Mouse (Mus musculus) MEL (cell line): ENCODE measurements around the gene Lipc. TPM values are rescaled to one million over a fixed set of nuclear protein-coding genes. Genes with fewer than 3 reads are reported as not detected.

Experiments used
- DNase-seq: peaks from one replicate; pipeline ENCODE4 v3.0.0; 2011; ENCODE audit warnings: low read depth, low spot score
- H3K27ac ChIP-seq: 2 replicates; pipeline ENCODE4 v1.5.1; 2012; ENCODE audit warnings: low read depth, mild to moderate bottlenecking, control low read depth, low read length, moderate library complexity; ENCODE audit not compliant: control insufficient read depth
- H3K27me3 ChIP-seq, 2 experiments: fragments of 150-350 bp in 1 of 2; sonication (generic) in 1 of 2; 2 replicates each; pipeline ENCODE4 v1.6.1; 2012; ENCODE audit warnings: low read length in 2 of 2, mild to moderate bottlenecking in 2 of 2, improper control_type of control experiment in 1 of 2, moderate library complexity in 1 of 2; ENCODE audit not compliant: insufficient read depth in 2 of 2, control insufficient read depth in 1 of 2
- H3K36me3 ChIP-seq, 2 experiments: 2 replicates each; pipeline ENCODE4 v1.6.1; 2012 to 2014; ENCODE audit warnings: low read length in 2 of 2, improper control_type of control experiment in 1 of 2, inconsistent platforms in 1 of 2, mild to moderate bottlenecking in 1 of 2; ENCODE audit not compliant: insufficient read depth in 2 of 2, control insufficient read depth in 1 of 2
- H3K4me1 ChIP-seq, 2 experiments: fragments of 150-350 bp in 1 of 2; sonication (generic) in 1 of 2; 2 replicates each; pipeline ENCODE4 v1.6.1; 2012; ENCODE audit warnings: low read length in 2 of 2, improper control_type of control experiment in 1 of 2, mild to moderate bottlenecking in 1 of 2; ENCODE audit not compliant: insufficient read depth in 2 of 2, control insufficient read depth in 1 of 2
- H3K4me3 ChIP-seq, 2 experiments: fragments of 150-350 bp in 1 of 2; sonication (generic) in 1 of 2; 2 replicates each; pipeline ENCODE4 v1.5.1; 2012; ENCODE audit warnings: low read depth in 2 of 2, low read length in 2 of 2, mild to moderate bottlenecking in 2 of 2, moderate library complexity in 2 of 2, control low read depth in 1 of 2, improper control_type of control experiment in 1 of 2; ENCODE audit not compliant: control insufficient read depth in 1 of 2, insufficient read depth in 1 of 2
- H3K79me2 ChIP-seq: 2 replicates; pipeline ENCODE4 v1.6.1; 2012; ENCODE audit warnings: mild to moderate bottlenecking, low read length, moderate library complexity; ENCODE audit not compliant: control insufficient read depth, poor library complexity, insufficient read depth
- H3K9ac ChIP-seq: 2 replicates; pipeline ENCODE4 v1.6.1; 2012; ENCODE audit warnings: low read depth, mild to moderate bottlenecking, control low read depth, low read length, moderate library complexity; ENCODE audit not compliant: control insufficient read depth, poor library complexity, severe bottlenecking
- H3K9me3 ChIP-seq: fragments of 150-350 bp; sonication (generic); replicated peaks from 2 replicates; pipeline ENCODE4 v1.6.1; 2012; ENCODE audit warnings: mild to moderate bottlenecking, low read length, improper control_type of control experiment, moderate library complexity; ENCODE audit not compliant: insufficient read depth
- BHLHE40 ChIP-seq: IDR thresholded peaks from 2 replicates; pipeline ENCODE4 v1.6.1; 2012; ENCODE audit warnings: low read depth, mild to moderate bottlenecking, inconsistent platforms, low read length, improper control_type of control experiment, borderline replicate concordance
- CHD1 ChIP-seq: IDR thresholded peaks from 2 replicates; pipeline ENCODE4 v1.6.1; 2012; ENCODE audit warnings: low read depth, mild to moderate bottlenecking, inconsistent platforms, low read length, improper control_type of control experiment
- CHD2 ChIP-seq: IDR thresholded peaks from 2 replicates; pipeline ENCODE4 v1.6.1; 2011; ENCODE audit warnings: low read length, improper control_type of control experiment
- ELF1 ChIP-seq: IDR thresholded peaks from 2 replicates; pipeline ENCODE4 v1.6.1; 2014; ENCODE audit warnings: low read depth, mild to moderate bottlenecking, inconsistent platforms, low read length, improper control_type of control experiment, moderate library complexity
- GABPA ChIP-seq: IDR thresholded peaks from 2 replicates; pipeline ENCODE4 v1.6.1; 2012; ENCODE audit warnings: low read depth, mild to moderate bottlenecking, inconsistent platforms, low read length, improper control_type of control experiment, moderate library complexity
- GATA1 ChIP-seq: IDR thresholded peaks from 2 replicates; pipeline ENCODE4 v1.6.1; 2011; ENCODE audit warnings: low read depth, low read length, improper control_type of control experiment
- KAT2A ChIP-seq: conservative IDR thresholded peaks from 2 replicates; pipeline ENCODE4 v1.6.1; 2012; ENCODE audit warnings: low read depth, low read length, improper control_type of control experiment, inconsistent platforms
- MAFK ChIP-seq: IDR thresholded peaks from 2 replicates; pipeline ENCODE4 v1.6.1; 2011; ENCODE audit warnings: low read depth, mild to moderate bottlenecking, low read length, improper control_type of control experiment, borderline replicate concordance
- MAX ChIP-seq: IDR thresholded peaks from 2 replicates; pipeline ENCODE4 v1.6.1; 2011; ENCODE audit warnings: low read length, improper control_type of control experiment
- MAZ ChIP-seq: IDR thresholded peaks from 2 replicates; pipeline ENCODE4 v1.6.1; 2012; ENCODE audit warnings: low read depth, mild to moderate bottlenecking, inconsistent platforms, low read length, improper control_type of control experiment
- MXI1 ChIP-seq: IDR thresholded peaks from 2 replicates; pipeline ENCODE4 v1.6.1; 2011; ENCODE audit warnings: mild to moderate bottlenecking, low read depth, low read length, improper control_type of control experiment
- MYC ChIP-seq: IDR thresholded peaks from 2 replicates; pipeline ENCODE4 v1.6.1; 2011; ENCODE audit warnings: low read depth, mild to moderate bottlenecking, low read length, improper control_type of control experiment, moderate library complexity
- NELFE ChIP-seq: IDR thresholded peaks from 2 replicates; pipeline ENCODE4 v1.6.1; 2011; ENCODE audit warnings: low read depth, low read length, improper control_type of control experiment
- NRF1 ChIP-seq: IDR thresholded peaks from 2 replicates; pipeline ENCODE4 v1.6.1; 2014; ENCODE audit warnings: low read depth, mild to moderate bottlenecking, inconsistent platforms, low read length, improper control_type of control experiment, moderate library complexity; ENCODE audit not compliant: poor library complexity, insufficient read depth, severe bottlenecking
- POLR2A ChIP-seq, 2 experiments: IDR thresholded peaks; 2 replicates each; pipeline ENCODE4 v1.6.1; 2011 to 2012; ENCODE audit warnings: low read length in 2 of 2, mild to moderate bottlenecking in 2 of 2, control low read depth in 1 of 2, improper control_type of control experiment in 1 of 2, low read depth in 1 of 2, moderate library complexity in 1 of 2; ENCODE audit not compliant: control insufficient read depth in 1 of 2, insufficient read depth in 1 of 2, poor library complexity in 1 of 2
- RAD21 ChIP-seq: IDR thresholded peaks from 2 replicates; pipeline ENCODE4 v1.6.1; 2011; ENCODE audit warnings: mild to moderate bottlenecking, low read depth, low read length, improper control_type of control experiment
- SIN3A ChIP-seq: IDR thresholded peaks from 2 replicates; pipeline ENCODE4 v1.6.1; 2012; ENCODE audit warnings: low read length, improper control_type of control experiment, inconsistent platforms
- TBP ChIP-seq: IDR thresholded peaks from 2 replicates; pipeline ENCODE4 v1.8.0; 2011; ENCODE audit warnings: low read depth, low read length, improper control_type of control experiment
- USF2 ChIP-seq, 2 experiments: IDR thresholded peaks; 2 replicates each; pipeline ENCODE4 v1.6.1; 2011 to 2012; ENCODE audit warnings: improper control_type of control experiment in 2 of 2, low read length in 2 of 2, borderline replicate concordance in 1 of 2, inconsistent platforms in 1 of 2, low read depth in 1 of 2, mild to moderate bottlenecking in 1 of 2; ENCODE audit not compliant: insufficient read depth in 1 of 2
- ZMIZ1 ChIP-seq: IDR thresholded peaks from 2 replicates; pipeline ENCODE4 v1.6.1; 2012; ENCODE audit warnings: low read depth, mild to moderate bottlenecking, inconsistent platforms, low read length, improper control_type of control experiment, moderate library complexity
- polyA plus RNA-seq, 2 experiments: library from polyadenylated mRNA; stranded (reverse) in 1 of 2; unstranded in 1 of 2; fragments of >175 nt in 1 of 2; fragments of >200 nt in 1 of 2; gene quantifications; 2 replicates each; pipeline versions ENCODE4 v1.2.1 to v1.2.4; 2012; ENCODE audit warnings: low replicate concordance in 2 of 2, low read depth in 1 of 2; ENCODE audit not compliant: insufficient read length in 2 of 2, insufficient read depth in 1 of 2, missing spikeins in 1 of 2
- total RNA-seq: library from RNA; depleted of rRNA; stranded (reverse); fragments of 300-350 nt; gene quantifications from 2 replicates; pipeline ENCODE4 v1.2.3, GENCODE M21; 2012

Gene Lipc
- total and polyA plus RNA-seq, 3 experiments: 0.07 TPM; not detected in 2

- Histone ChIP-seq H3K79me2 (no peaks in the 10 kb centered on the region), H3K27ac (no peak overlapping the region), H3K27me3 (no peaks in the 10 kb centered on the region), H3K36me3 (peaks cover 0 to 28% of the 10 kb centered on the region in 2 experiments; a peak in 2 of 4 replicates), H3K9me3 (no peaks in the 10 kb centered on the region), H3K4me1 (peaks cover 11 to 34% of the 10 kb centered on the region in 2 experiments), H3K4me3 (no peak overlapping the region), H3K9ac (no peak overlapping the region)
- DNase-seq: no peak
- TF ChIP-seq ELF1: no peak
- no peak for TF ChIP-seq KAT2A
- TF ChIP-seq NRF1: no peak
Observed at GRCm38 (mm10) chr9:70919271-70919670, 32.8 kb downstream of the Lipc start.

- no peak overlapping the region for H3K4me3 ChIP-seq
- H3K4me1 ChIP-seq: peaks cover 3 to 15% of the 10 kb centered on the region in 2 experiments
- H3K9ac ChIP-seq: no peak overlapping the region
- no peak for DNase-seq
- TF ChIP-seq MXI1 (no peak), MYC (no peak), CHD1 (no peak), CHD2 (no peak), GABPA (no peak), MAZ (no peak), TBP (no peak), SIN3A (no peak), MAX (no peak), BHLHE40 (no peak), NRF1 (no peak), USF2 (IDR thresholded peaks at IDR 0.05; ENCODE audit: borderline replicate concordance in 1 of 2, insufficient read depth in 1 of 2, low read depth in 1 of 2, low read length in 2 of 2) (no peak), POLR2A (IDR thresholded peaks at IDR 0.05; ENCODE audit: control insufficient read depth in 1 of 2, insufficient read depth in 1 of 2, low read depth in 1 of 2, low read length in 2 of 2, poor library complexity in 1 of 2) (no peak), RAD21 (no peak), ZMIZ1 (no peak), NELFE (no peak), MAFK (no peak), KAT2A (no peak), GATA1 (no peak)
- no peaks in the 10 kb centered on the region for H3K79me2 ChIP-seq
- no peaks in the 10 kb centered on the region for H3K9me3 ChIP-seq
- peaks cover 0 to 9% of the 10 kb centered on the region in 2 experiments; a peak in 2 of 4 replicates for H3K36me3 ChIP-seq
- no peaks in the 10 kb centered on the region for H3K27me3 ChIP-seq
- H3K27ac ChIP-seq: no peak overlapping the region
Observed at GRCm38 (mm10) chr9:70916516-70916915, 35.5 kb downstream of the Lipc start.
